ENCODE assay signal across 11 mouse cellular contexts in genomic region chr17:25363726-25364125, GRCm38 (mm10). TPM values are rescaled to one million over a fixed set of nuclear protein-coding genes. Genes with fewer than 3 reads are reported as not detected.
A peak's percentile ranks its signal among the peaks of the same experiment; 100 is the strongest.
DNase-seq lines count a peak whose midpoint lies in the region; ATAC-seq and TF ChIP-seq lines count a peak whose summit lies in the region.
"Had no signal": no experiment of that assay in that cellular context is flagged by ENCODE, and none has a peak within 500 bp of the region (broad histone marks: within the 10 kb centered on the region; RNA-seq: fewer than 3 reads in every experiment).

No protein-coding gene starts in this region.

- H3K4me2 ChIP-seq in midbrain, postnatal 0 days (ENCODE audit: low read depth, low read length, poor library complexity, severe bottlenecking): no peak overlapping the region
- H3K4me2 ChIP-seq: limb, embryonic 15.5 days had no signal

- H3K27ac ChIP-seq in testis, adult 2 months (ENCODE audit: control insufficient read depth, insufficient read depth, low read depth, low read length): no peak overlapping the region
- no peak overlapping the region for H3K27ac ChIP-seq in bone marrow macrophage, adult 2 months (ENCODE audit: insufficient read depth, low read depth, low read length)
- H3K27ac ChIP-seq in midbrain, postnatal 0 days (ENCODE audit: low read depth, low read length): no peak overlapping the region
- H3K27ac ChIP-seq: limb, embryonic 15.5 days had no signal

- TF ChIP-seq CTCF in testis, adult 2 months (IDR thresholded peaks at IDR 0.05; ENCODE audit: control insufficient read depth, insufficient read depth, insufficient replicate concordance, low read depth, low read length): peak; percentile 72; the same call in 1 of the 2 replicates
- peak; percentile 76 for TF ChIP-seq CTCF in bone marrow macrophage, adult 2 months (IDR thresholded peaks at IDR 0.05; ENCODE audit: low read depth, low read length)
- TF ChIP-seq CTCF in midbrain, postnatal 0 days (IDR thresholded peaks at IDR 0.05): peak; percentile 73

- H3K4me1 ChIP-seq in testis, adult 2 months (ENCODE audit: control insufficient read depth, insufficient read depth, low read length): no peaks in the 10 kb centered on the region
- H3K4me1 ChIP-seq in bone marrow macrophage, adult 2 months (ENCODE audit: control insufficient read depth, insufficient read depth, low read length): no peaks in the 10 kb centered on the region
- H3K4me1 ChIP-seq in midbrain, postnatal 0 days (ENCODE audit: insufficient read depth, low read length): no peaks in the 10 kb centered on the region
- H3K4me1 ChIP-seq: limb, embryonic 15.5 days had no signal

- H3K9me3 ChIP-seq in midbrain, postnatal 0 days (ENCODE audit: low read length): no peaks in the 10 kb centered on the region
- H3K9me3 ChIP-seq: limb, embryonic 15.5 days had no signal

- DNase-seq in heart, postnatal 10 days: peak; percentile 37 to 66
- DNase-seq in heart, postnatal 25 days (ENCODE audit: low spot score): no peak
- no peak for DNase-seq in testis, postnatal 14 days (ENCODE audit: low spot score)
- DNase-seq in forelimb bud, embryonic 11.5 days (ENCODE audit: low read depth, low spot score): peak; percentile 11
- DNase-seq in midbrain, postnatal 0 days (ENCODE audit: low spot score): peak; percentile 4
- DNase-seq in natural killer cell, adult 2 months (ENCODE audit: low spot score in 2 of 2): no peak

- no peak for TF ChIP-seq POLR2A in testis, adult 2 months (IDR thresholded peaks at IDR 0.05; ENCODE audit: control insufficient read depth, low read depth, low read length)
- TF ChIP-seq POLR2A in bone marrow macrophage, adult 2 months (IDR thresholded peaks at IDR 0.05; ENCODE audit: borderline replicate concordance, low read depth, low read length): no peak

- H3K27me3 ChIP-seq in testis, adult 2 months (ENCODE audit: control insufficient read depth, insufficient read depth, low read length): no peaks in the 10 kb centered on the region
- no peaks in the 10 kb centered on the region for H3K27me3 ChIP-seq in midbrain, postnatal 0 days (ENCODE audit: insufficient read depth, low read length)

- no peak overlapping the region for H3K9ac ChIP-seq in midbrain, postnatal 0 days (replicated peaks; ENCODE audit: low read length, poor library complexity, severe bottlenecking)
- H3K9ac ChIP-seq: limb, embryonic 15.5 days had no signal

- H3K36me3 ChIP-seq in testis, adult 2 months (ENCODE audit: control insufficient read depth, insufficient read depth, low read length): no peaks in the 10 kb centered on the region
- H3K36me3 ChIP-seq in midbrain, postnatal 0 days (ENCODE audit: insufficient read depth, low read length): no peaks in the 10 kb centered on the region
- H3K36me3 ChIP-seq: limb, embryonic 15.5 days had no signal

- intact Hi-C loops in heart, postnatal 10 days (cut with DNase I): loop anchor here (2.0 to 5.0 kb wide), 3 partner anchors 31 to 421 kb away; no protein-coding TSS in a partner anchor
- intact Hi-C loops in heart, postnatal 25 days (cut with DNase I): loop anchor here (10.0 kb wide), 1 partner anchor 419 kb away; no protein-coding TSS in a partner anchor

- WGBS in midbrain, postnatal 0 days: 0% methylated on average over 1 of the region's 1 CpGs

- ATAC-seq in midbrain, postnatal 0 days (ENCODE audit: low FRiP score): no peak

- H3K4me3 ChIP-seq in testis, adult 2 months (ENCODE audit: control insufficient read depth, low read depth, low read length): no peak overlapping the region
- no peak overlapping the region for H3K4me3 ChIP-seq in bone marrow macrophage, adult 2 months (ENCODE audit: insufficient read depth, low read length)
- no peak overlapping the region for H3K4me3 ChIP-seq in midbrain, postnatal 0 days (ENCODE audit: low read depth, low read length)
- H3K4me3 ChIP-seq: erythroblast, embryonic 14.5 days; limb, embryonic 15.5 days had no signal

RNA-seq across cellular contexts. Expression of gene Tpsb2, which starts 2.4 kb away (rescaled TPM):
- 1 to 10 TPM; 6.0 to 6.7 TPM for total RNA-seq in heart, postnatal 10 days (2021)
- total RNA-seq in heart, postnatal 25 days (2021): 1 to 10 TPM; 1.6 to 2.2 TPM
- 0.10 and 0.61 TPM in 2 replicates for polyA plus RNA-seq in testis, adult 2 months (2012; rRNA removed)
- not detected in 2 replicates for polyA plus RNA-seq in bone marrow macrophage, adult 2 months (2012; ENCODE audit: insufficient read depth, insufficient read length, missing spikeins)
- total RNA-seq in midbrain, postnatal 0 days (2014; rRNA removed): 0.28 and 1.8 TPM in 2 replicates
- polyA plus RNA-seq in midbrain, postnatal 0 days (2015; fragmentation: Nextera tagmentation; extraction: Ambion mirVana): 0.60 and 1.0 TPM in 2 replicates

RNA-seq across cellular contexts. Expression of gene Tpsg1, which starts 5.3 kb away (rescaled TPM):
- total RNA-seq in heart, postnatal 10 days (2021): not detected
- not detected for total RNA-seq in heart, postnatal 25 days (2021)
- not detected in 2 replicates for polyA plus RNA-seq in testis, adult 2 months (2012; rRNA removed)
- polyA plus RNA-seq in bone marrow macrophage, adult 2 months (2012; ENCODE audit: insufficient read depth, insufficient read length, missing spikeins): not detected in 2 replicates
- not detected in 2 replicates for total RNA-seq in midbrain, postnatal 0 days (2014; rRNA removed)
- polyA plus RNA-seq in midbrain, postnatal 0 days (2015; fragmentation: Nextera tagmentation; extraction: Ambion mirVana): 1.0 and 1.2 TPM in 2 replicates
- polyA plus RNA-seq: erythroblast, embryonic 14.5 days had no signal

RNA-seq across cellular contexts. Expression of gene Tpsab1, which starts 18.4 kb away (rescaled TPM):
- 1 to 10 TPM; 2.3 to 2.4 TPM for total RNA-seq in heart, postnatal 10 days (2021)
- under 1 TPM; 0.47 to 0.84 TPM for total RNA-seq in heart, postnatal 25 days (2021)
- polyA plus RNA-seq in testis, adult 2 months (2012; rRNA removed): 0.20 and 0.26 TPM in 2 replicates
- not detected in 2 replicates for polyA plus RNA-seq in bone marrow macrophage, adult 2 months (2012; ENCODE audit: insufficient read depth, insufficient read length, missing spikeins)
- total RNA-seq in midbrain, postnatal 0 days (2014; rRNA removed): not detected in 2 replicates
- not detected in 2 replicates for polyA plus RNA-seq in midbrain, postnatal 0 days (2015; fragmentation: Nextera tagmentation; extraction: Ambion mirVana)
- polyA plus RNA-seq: erythroblast, embryonic 14.5 days had no signal

RNA-seq across cellular contexts. Expression of gene Prss29, which starts 45.3 kb away (rescaled TPM):
- total RNA-seq in heart, postnatal 10 days (2021): not detected
- total RNA-seq in heart, postnatal 25 days (2021): not detected
- polyA plus RNA-seq in testis, adult 2 months (2012; rRNA removed): not detected in 2 replicates
- polyA plus RNA-seq in bone marrow macrophage, adult 2 months (2012; ENCODE audit: insufficient read depth, insufficient read length, missing spikeins): not detected in 2 replicates
- not detected in 2 replicates for total RNA-seq in midbrain, postnatal 0 days (2014; rRNA removed)
- not detected in 2 replicates for polyA plus RNA-seq in midbrain, postnatal 0 days (2015; fragmentation: Nextera tagmentation; extraction: Ambion mirVana)
- polyA plus RNA-seq: erythroblast, embryonic 14.5 days; limb, embryonic 15.5 days; stomach, embryonic 16.5 days had no signal

RNA-seq across cellular contexts. Expression of gene Prss28, which starts 55.3 kb away (rescaled TPM):
- not detected for total RNA-seq in heart, postnatal 10 days (2021)
- not detected for total RNA-seq in heart, postnatal 25 days (2021)
- polyA plus RNA-seq in testis, adult 2 months (2012; rRNA removed): not detected in 2 replicates
- not detected in 2 replicates for polyA plus RNA-seq in bone marrow macrophage, adult 2 months (2012; ENCODE audit: insufficient read depth, insufficient read length, missing spikeins)
- total RNA-seq in midbrain, postnatal 0 days (2014; rRNA removed): not detected in 2 replicates
- polyA plus RNA-seq in midbrain, postnatal 0 days (2015; fragmentation: Nextera tagmentation; extraction: Ambion mirVana): not detected in 2 replicates
- polyA plus RNA-seq: erythroblast, embryonic 14.5 days; limb, embryonic 15.5 days; stomach, embryonic 16.5 days had no signal

Comparison
In these comparisons a context has a peak if more than half of its experiments do, and no peak if none do; other contexts are left out.
1. DNase-seq: peak in heart, postnatal 10 days (2 of 2), forelimb bud, embryonic 11.5 days (single experiment) and midbrain, postnatal 0 days (single experiment); none in heart, postnatal 25 days (single experiment), testis, postnatal 14 days (single experiment) and natural killer cell, adult 2 months (0 of 2).
2. Peak in every context shown above with its lines, with median percentiles within 50 percentile points of each other: CTCF ChIP-seq.